Mouse (Mus musculus) CH12.LX (cell line): ENCODE data around the gene Casc4. TPM values are rescaled to one million over a fixed set of nuclear protein-coding genes. Genes with fewer than 3 reads are reported as not detected.
A peak's percentile ranks its signal among the peaks of the same experiment; 100 is the strongest.

ENCODE experiments used
- DNase-seq: peaks from one replicate; pipeline ENCODE4 v3.0.0-alpha.2; 2013; ENCODE audit errors: extremely low read depth
- H3K27ac ChIP-seq: 2 replicates; pipeline ENCODE4 v1.5.1; 2012; ENCODE audit warnings: low read depth, mild to moderate bottlenecking, control low read depth, moderate library complexity; ENCODE audit not compliant: insufficient read depth
- H3K27me3 ChIP-seq: replicated peaks from 2 replicates; pipeline ENCODE3; 2012; ENCODE audit warnings: inconsistent platforms
- H3K36me3 ChIP-seq, 2 experiments: replicated peaks in 1 of 2; 2 replicates each; pipeline versions ENCODE3 to v1.6.1; 2012; ENCODE audit warnings: inconsistent platforms in 1 of 2, low read length in 1 of 2, mild to moderate bottlenecking in 1 of 2, mixed read lengths in 1 of 2, moderate library complexity in 1 of 2; ENCODE audit not compliant: control insufficient read depth in 1 of 2, insufficient read depth in 1 of 2
- H3K4me1 ChIP-seq, 2 experiments: 2 replicates each; pipeline ENCODE4 v1.6.1; 2012; ENCODE audit warnings: inconsistent platforms in 1 of 2, moderate library complexity in 1 of 2; ENCODE audit not compliant: insufficient read depth in 2 of 2, control insufficient read depth in 1 of 2
- H3K4me2 ChIP-seq: 2 replicates; pipeline ENCODE4 v1.6.1; 2012; ENCODE audit warnings: low read depth, mild to moderate bottlenecking, control low read depth; ENCODE audit not compliant: poor library complexity, insufficient read depth, severe bottlenecking
- H3K4me3 ChIP-seq, 3 experiments: fragments of 150-350 bp in 1 of 3; sonication (generic) in 1 of 3; replicated peaks in 1 of 3; 2 replicates each; pipeline versions ENCODE3 to v1.5.1; 2011 to 2012; ENCODE audit warnings: low read depth in 2 of 3, low read length in 2 of 3, mild to moderate bottlenecking in 2 of 3, moderate library complexity in 2 of 3, control low read depth in 1 of 3, improper control_type of control experiment in 1 of 3, inconsistent platforms in 1 of 3, mixed read lengths in 1 of 3; ENCODE audit not compliant: poor library complexity in 1 of 3
- H3K79me2 ChIP-seq: replicated peaks from 2 replicates; pipeline ENCODE4 v1.6.1; 2012; ENCODE audit warnings: mild to moderate bottlenecking, moderate library complexity; ENCODE audit not compliant: control insufficient read depth, poor library complexity, insufficient read depth, severe bottlenecking; ENCODE audit errors: extremely low read depth
- H3K9ac ChIP-seq: 2 replicates; pipeline ENCODE4 v1.6.1; 2012; ENCODE audit warnings: low read depth, mild to moderate bottlenecking, control low read depth, moderate library complexity; ENCODE audit not compliant: insufficient read depth
- H3K9me3 ChIP-seq: replicated peaks from 2 replicates; pipeline ENCODE3; 2012; ENCODE audit warnings: low read length, inconsistent platforms, mixed read lengths
- BHLHE40 ChIP-seq: IDR thresholded peaks from 2 replicates; pipeline ENCODE4 v1.6.1; 2011; ENCODE audit warnings: mild to moderate bottlenecking, low read depth, low read length, improper control_type of control experiment
- CHD2 ChIP-seq: IDR thresholded peaks from 2 replicates; pipeline ENCODE4 v1.6.1; 2011; ENCODE audit warnings: low read length, improper control_type of control experiment
- CTCF ChIP-seq, 2 experiments: IDR thresholded peaks in 1 of 2; conservative IDR thresholded peaks in 1 of 2; 2 replicates each; pipeline ENCODE4 v1.5.1; 2011 to 2012; ENCODE audit warnings: low read depth in 2 of 2, low read length in 2 of 2, improper control_type of control experiment in 1 of 2, inconsistent platforms in 1 of 2, mild to moderate bottlenecking in 1 of 2, moderate library complexity in 1 of 2
- E2F4 ChIP-seq: IDR thresholded peaks from 2 replicates; pipeline ENCODE4 v1.6.1; 2011; ENCODE audit warnings: low read depth, low read length, improper control_type of control experiment; ENCODE audit not compliant: insufficient replicate concordance
- ELF1 ChIP-seq: IDR thresholded peaks from 2 replicates; pipeline ENCODE4 v1.6.1; 2014; ENCODE audit warnings: low read depth, mild to moderate bottlenecking, inconsistent platforms, low read length, improper control_type of control experiment
- ETS1 ChIP-seq: conservative IDR thresholded peaks from 2 replicates; pipeline ENCODE4 v1.6.1; 2012; ENCODE audit warnings: low read depth, mild to moderate bottlenecking, inconsistent platforms, low read length, improper control_type of control experiment, moderate library complexity
- JUND ChIP-seq: conservative IDR thresholded peaks from 2 replicates; pipeline ENCODE4 v1.6.1; 2011; ENCODE audit warnings: low read depth, low read length, improper control_type of control experiment
- KAT2A ChIP-seq: IDR thresholded peaks from 2 replicates; pipeline ENCODE4 v1.6.1; 2012; ENCODE audit warnings: low read length, improper control_type of control experiment, inconsistent platforms; ENCODE audit not compliant: insufficient replicate concordance
- MAFK ChIP-seq: IDR thresholded peaks from 2 replicates; pipeline ENCODE4 v1.6.1; 2011; ENCODE audit warnings: low read length, improper control_type of control experiment; ENCODE audit not compliant: insufficient replicate concordance
- MYC ChIP-seq: IDR thresholded peaks from 2 replicates; pipeline ENCODE4 v1.6.1; 2011; ENCODE audit warnings: low read depth, mild to moderate bottlenecking, improper control_type of control experiment, low read length
- POLR2A ChIP-seq: IDR thresholded peaks from 2 replicates; pipeline ENCODE4 v1.6.1; 2011; ENCODE audit warnings: low read depth, mild to moderate bottlenecking, improper control_type of control experiment, low read length
- RAD21 ChIP-seq: IDR thresholded peaks from 2 replicates; pipeline ENCODE4 v1.6.1; 2011; ENCODE audit warnings: low read depth, mild to moderate bottlenecking, low read length, improper control_type of control experiment, moderate library complexity
- RCOR1 ChIP-seq: conservative IDR thresholded peaks from 2 replicates; pipeline ENCODE4 v1.6.1; 2012; ENCODE audit warnings: low read depth, mild to moderate bottlenecking, inconsistent platforms, low read length, improper control_type of control experiment
- SIN3A ChIP-seq: IDR thresholded peaks from 2 replicates; pipeline ENCODE4 v1.6.1; 2012; ENCODE audit warnings: low read length, improper control_type of control experiment, inconsistent platforms
- SMC3 ChIP-seq: IDR thresholded peaks from 2 replicates; pipeline ENCODE4 v1.6.1; 2011; ENCODE audit warnings: low read depth, low read length, improper control_type of control experiment
- USF2 ChIP-seq: conservative IDR thresholded peaks from 2 replicates; pipeline ENCODE4 v1.6.1; 2011; ENCODE audit warnings: low read depth, low read length, improper control_type of control experiment
- ZC3H11A ChIP-seq: IDR thresholded peaks from 2 replicates; pipeline ENCODE4 v1.6.1; 2012; ENCODE audit warnings: low read depth, mild to moderate bottlenecking, inconsistent platforms, low read length, improper control_type of control experiment
- ZNF384 ChIP-seq: IDR thresholded peaks from 2 replicates; pipeline ENCODE4 v1.6.1; 2012; ENCODE audit warnings: low read depth, low read length, improper control_type of control experiment, inconsistent platforms
- dilution Hi-C: fragments of 300-500 bp; cut with MboI; formaldehyde crosslinking; loops from 2 replicates; pipeline ENCODE4 v1.14.3; 2020; ENCODE audit warnings: low sequenced_read_pairs; ENCODE audit not compliant: extremely low pct_unique_long_range_greater_than_20kb, extremely low pct_ligation_motif_present
- in situ Hi-C: fragments of 300-500 bp; cut with MboI; formaldehyde crosslinking; loops from 3 replicates; pipeline ENCODE4 v1.14.3; 2019; ENCODE audit warnings: low sequenced_read_pairs, low pct_ligation_motif_present, low pct_unique_long_range_greater_than_20kb, mixed read lengths
- polyA plus RNA-seq: library from polyadenylated mRNA; unstranded; fragments of >175 nt; gene quantifications from 2 replicates; pipeline ENCODE4 v1.2.1, GENCODE M21; 2012; ENCODE audit warnings: low read depth; ENCODE audit not compliant: insufficient read length
- total RNA-seq, 2 experiments: library from RNA; depleted of rRNA; stranded (reverse); fragments of 300-350 nt in 1 of 2; fragments of >200 nt in 1 of 2; gene quantifications; 2 replicates each; pipeline ENCODE4 v1.2.3; 2012 to 2014

The Casc4 gene
- total and polyA plus RNA-seq, 3 experiments = 10.9 to 19.7 (median 14.4) TPM

GRCm38 (mm10) chr2:121832484-121832894 is 34.3 kb upstream of the Casc4 start:
- dilution Hi-C loops = no loop called here
- Histone ChIP-seq H3K4me2 (peak overlapping the region; percentile 55; the same call in 1 of the 2 replicates), H3K9me3 (no peaks in the 10 kb centered on the region), H3K4me3 (no peak overlapping the region), H3K79me2 (no peaks in the 10 kb centered on the region), H3K27me3 (no peaks in the 10 kb centered on the region), H3K9ac (no peak overlapping the region), H3K4me1 (peaks cover 0 to 12% of the 10 kb centered on the region in 2 experiments; a peak in 2 of 4 replicates), H3K36me3 (no peaks in the 10 kb centered on the region), H3K27ac (no peak overlapping the region)
- DNase-seq = peak; percentile 71
- in situ Hi-C loops = loop anchor here (5.0 kb wide), 1 partner anchor 260 kb away; no protein-coding TSS in a partner anchor
- TF ChIP-seq ZNF384 (peak; percentile 95), RCOR1 (no peak), SIN3A (no peak), RAD21 (peak; percentile 86), JUND (no peak), POLR2A (no peak), CTCF (conservative IDR thresholded peaks at IDR 0.05 in 1 of 2, IDR thresholded peaks at IDR 0.05 in 1 of 2; ENCODE audit: low read depth in 2 of 2, low read length in 2 of 2) (peak in 1 of 2 experiments; percentile 84; a peak in 3 of 4 replicates), E2F4 (no peak), BHLHE40 (no peak), ELF1 (no peak), MYC (no peak), CHD2 (no peak), SMC3 (peak; percentile 78), MAFK (no peak), USF2 (no peak), ZC3H11A (0 out of 2 replicates have a peak, but pooled peaks have one; percentile 27), ETS1 (no peak)

DNA sequence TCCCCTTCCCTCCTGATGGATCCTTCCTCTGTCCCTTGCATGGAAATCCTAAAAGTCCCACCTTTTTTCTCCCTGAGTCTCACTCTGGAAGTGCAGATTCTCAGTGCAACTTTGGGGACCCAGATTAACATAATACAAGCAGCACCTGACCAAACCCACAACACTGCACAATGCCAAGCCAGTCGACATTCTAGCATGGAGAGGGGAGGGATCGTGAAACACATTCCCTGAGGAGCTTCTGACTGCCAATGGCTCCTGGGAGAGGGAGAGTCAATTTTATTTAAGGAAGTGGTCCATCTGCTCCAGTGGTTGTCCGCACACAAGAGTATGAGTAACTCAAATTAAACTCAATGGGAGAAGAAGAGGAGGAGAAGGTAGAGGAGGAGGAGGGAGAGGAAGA is 31.8 kb upstream of the Casc4 start:
- Histone ChIP-seq H3K4me2 (no peak overlapping the region), H3K4me3 (no peak overlapping the region), H3K9ac (no peak overlapping the region), H3K36me3 (no peaks in the 10 kb centered on the region), H3K27ac (no peak overlapping the region), H3K4me1 (peaks cover 0 to 11% of the 10 kb centered on the region in 2 experiments; a peak in 2 of 4 replicates), H3K9me3 (peaks cover 9% of the 10 kb centered on the region), H3K27me3 (no peaks in the 10 kb centered on the region), H3K79me2 (no peaks in the 10 kb centered on the region)
- dilution Hi-C loops (no loop called here), in situ Hi-C loops (loop anchor here (5.0 kb wide), 1 partner anchor 263 kb away; no protein-coding TSS in a partner anchor)
- DNase-seq = no peak
- TF ChIP-seq CTCF (conservative IDR thresholded peaks at IDR 0.05 in 1 of 2, IDR thresholded peaks at IDR 0.05 in 1 of 2; ENCODE audit: low read depth in 2 of 2, low read length in 2 of 2) = no peak
- no peak for TF ChIP-seq KAT2A
